Mouse (Mus musculus) cerebellum, adult 2 months (tissue): ENCODE data around the gene AY358078.

Experiments used
- CTCF ChIP-seq: fragments of 200-500 bp; IDR thresholded peaks from 2 replicates; pipeline ENCODE4 v1.5.1; 2011; ENCODE audit warnings: low read depth, mild to moderate bottlenecking, control low read depth, low read length, moderate library complexity, borderline replicate concordance; ENCODE audit not compliant: insufficient read depth
- POLR2A ChIP-seq: fragments of 200-500 bp; IDR thresholded peaks from 2 replicates; pipeline ENCODE4 v1.6.1; 2011; ENCODE audit warnings: low read length, control low read depth, borderline replicate concordance; ENCODE audit not compliant: insufficient read depth

DNA sequence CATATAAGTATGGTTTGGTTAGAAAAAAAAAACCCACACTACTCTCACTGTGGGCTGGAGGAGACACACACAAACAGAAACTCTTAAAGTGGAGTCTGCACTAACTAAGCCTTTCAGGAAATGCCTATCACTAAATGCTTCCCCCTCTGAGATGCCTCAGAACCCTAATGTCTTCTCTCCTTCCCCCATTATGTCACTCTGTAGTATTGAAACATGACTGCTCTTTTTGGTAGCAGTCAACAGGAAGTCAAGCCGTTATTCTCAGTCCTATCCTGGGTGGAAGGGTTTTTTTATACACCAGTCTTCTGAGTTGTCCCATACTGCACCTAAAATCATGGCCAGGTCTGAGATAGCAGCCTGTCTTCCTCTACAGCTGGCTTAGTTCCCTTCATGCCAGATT, 26.8 kb downstream of the AY358078 start:
- no peak for TF ChIP-seq CTCF
- TF ChIP-seq POLR2A = no peak
